Mouse (Mus musculus): ENCODE data around the gene Agl. TPM values are rescaled to one million over a fixed set of nuclear protein-coding genes. Genes with fewer than 3 reads are reported as not detected.
"Not testable (repeated sequence)": the region's sequence is repeated elsewhere in the genome, so short reads cannot be mapped to it uniquely, and the experiment has no call there.

The Agl gene
- total RNA-seq, 2 experiments from 2014 or later = 25.3 to 25.8 TPM

DNA sequence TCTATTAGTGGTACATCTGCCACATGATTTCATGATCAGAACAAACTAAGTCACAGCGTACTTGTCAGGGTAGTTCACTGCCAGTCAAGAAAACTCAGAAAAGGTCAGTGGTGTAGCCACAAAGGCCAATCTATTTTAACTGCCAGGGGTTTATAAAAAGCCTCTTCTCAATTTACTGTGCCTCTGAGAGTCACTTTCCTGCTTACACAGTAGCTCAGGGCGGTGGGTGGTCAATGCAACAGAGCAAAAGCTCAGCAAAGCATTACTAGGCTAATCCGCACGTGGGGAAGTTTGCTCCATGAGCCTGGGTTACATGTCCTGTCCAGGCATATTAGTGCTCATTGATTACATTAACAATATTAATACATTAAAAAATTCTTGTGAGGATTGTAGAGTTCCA is 8.0 kb upstream of the Agl start:
- DNase-seq (ENCODE audit: extremely low spot score in 1 of 2, low spot score in 2 of 2) = no peak
- Histone ChIP-seq H3K27ac (no peak overlapping the region), H3K4me3 (no peak overlapping the region)
- intact Hi-C loops (cut with DNase I) = no loop called here
- TF ChIP-seq CTCF (IDR thresholded peaks at IDR 0.05) = no peak

DNA sequence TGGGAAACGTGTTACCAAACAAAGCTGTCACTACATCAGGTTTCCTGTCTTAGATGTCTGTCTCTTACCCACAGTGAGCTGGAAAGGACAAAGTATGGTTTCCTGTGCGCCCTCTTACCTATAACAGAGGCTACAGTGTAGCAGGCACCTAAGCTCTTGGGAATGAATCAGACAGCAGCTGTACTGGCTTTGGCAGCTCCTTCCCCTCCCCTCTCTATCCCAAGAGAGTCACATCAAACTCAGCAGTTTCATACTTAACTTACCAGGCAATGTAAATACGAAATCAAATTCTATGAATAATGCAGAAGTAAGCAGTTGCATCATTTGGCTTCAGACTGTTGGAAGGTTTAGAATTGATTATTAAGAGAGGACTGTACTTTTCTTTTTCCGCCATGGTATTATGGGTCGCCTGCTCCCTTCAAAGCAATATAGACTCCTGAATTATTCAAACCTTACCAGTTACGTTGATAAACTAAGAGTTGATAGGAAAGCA is 7.4 kb upstream of the Agl start:
- Histone ChIP-seq H3K4me3 (no peak overlapping the region), H3K27ac (no peak overlapping the region)
- no peak for DNase-seq (ENCODE audit: extremely low spot score in 1 of 2, low spot score in 2 of 2)
- intact Hi-C loops (cut with DNase I) = no loop called here
- TF ChIP-seq CTCF (IDR thresholded peaks at IDR 0.05) = no peak

DNA sequence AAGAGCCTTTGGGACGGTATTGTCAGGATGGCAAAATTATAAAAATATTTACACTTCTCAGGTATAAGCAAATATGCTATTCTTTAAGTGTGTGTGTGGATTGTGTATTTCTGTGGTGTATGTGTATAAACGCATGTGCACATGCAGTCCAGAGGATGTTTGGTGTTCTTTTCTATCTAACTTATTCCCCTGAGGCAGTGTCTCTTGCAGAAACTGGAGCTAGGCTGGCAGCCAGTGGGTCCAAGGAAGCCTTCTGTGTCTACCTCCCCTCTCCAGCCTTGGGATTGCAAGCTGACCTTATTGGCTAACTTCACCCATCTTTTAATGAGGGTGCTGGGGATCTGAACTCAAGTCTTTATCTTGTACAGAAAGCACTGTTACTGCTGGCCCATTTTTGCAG is 5.0 kb upstream of the Agl start:
- DNase-seq (ENCODE audit: extremely low spot score in 1 of 2, low spot score in 2 of 2) = no peak
- Histone ChIP-seq H3K27ac (no peak overlapping the region), H3K4me3 (no peak overlapping the region)
- TF ChIP-seq CTCF (IDR thresholded peaks at IDR 0.05) = no peak
- intact Hi-C loops (cut with DNase I) = no loop called here

DNA sequence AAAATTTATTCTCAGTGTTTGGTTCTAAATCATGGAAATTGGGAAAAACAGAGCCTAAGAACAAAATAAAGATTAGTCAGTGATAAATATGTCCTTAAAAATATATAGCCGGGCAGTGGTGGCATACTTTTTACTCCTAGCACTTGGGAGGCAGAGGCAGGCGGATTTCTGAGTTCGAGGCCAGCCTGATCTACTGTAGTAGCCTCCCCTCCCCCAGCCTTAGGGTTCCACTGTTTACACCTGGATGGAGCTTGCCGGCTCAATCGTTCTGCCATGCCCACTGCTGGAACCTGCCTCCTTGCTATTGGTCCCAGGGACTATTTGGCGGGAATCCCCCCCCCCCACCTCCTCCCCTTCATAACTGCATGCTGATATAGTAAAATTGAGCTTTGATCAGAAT is 2.4 kb upstream of the Agl start:
- DNase-seq (ENCODE audit: extremely low spot score in 1 of 2, low spot score in 2 of 2); H3K27ac ChIP-seq; H3K4me3 ChIP-seq; intact Hi-C loops (cut with DNase I): not testable (repeated sequence)

DNA sequence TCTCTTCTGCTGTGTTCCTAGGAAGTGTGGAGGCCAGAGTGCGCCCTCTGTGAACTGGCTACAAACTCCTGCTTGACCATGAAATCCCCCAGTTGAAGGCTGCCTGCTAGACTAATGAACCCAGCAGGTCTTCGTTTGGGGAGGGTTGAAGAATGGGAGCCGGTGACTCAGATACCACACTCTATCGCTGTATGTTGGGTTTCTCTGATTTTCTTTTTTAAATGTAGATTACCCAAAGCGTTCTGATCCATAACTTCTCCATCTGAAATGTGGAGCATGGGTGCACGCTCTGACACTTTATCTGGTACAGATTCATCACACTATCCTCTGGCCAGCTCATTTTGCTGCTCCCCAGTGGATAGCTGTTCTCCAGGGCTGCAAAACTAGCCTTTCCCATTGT is 1.3 kb upstream of the Agl start:
- H3K4me3 ChIP-seq = no peak overlapping the region
- intact Hi-C loops (cut with DNase I) = no loop called here
- H3K27ac ChIP-seq = no peak overlapping the region
- no peak for TF ChIP-seq CTCF (IDR thresholded peaks at IDR 0.05)
- no peak for DNase-seq (ENCODE audit: extremely low spot score in 1 of 2, low spot score in 2 of 2)

- DNase-seq (ENCODE audit: extremely low spot score in 1 of 2, low spot score in 2 of 2) = no peak
These were observed 696 bp upstream of the Agl start for GRCm38 (mm10) chr3:116808507-116809217.

GRCm38 (mm10) chr3:116805866-116806265 is 2.1 kb downstream of the Agl start:
- no peak for DNase-seq (ENCODE audit: extremely low spot score in 1 of 2, low spot score in 2 of 2)
- intact Hi-C loops (cut with DNase I) = loop anchor here (2.0 kb wide), 1 partner anchor 31 kb away; no protein-coding TSS in a partner anchor
- H3K4me3 ChIP-seq = no peak overlapping the region
- TF ChIP-seq CTCF (IDR thresholded peaks at IDR 0.05) = no peak
- no peak overlapping the region for H3K27ac ChIP-seq

More at GRCm38 (mm10) chr3:116808507-116809217, 696 bp upstream of the Agl start:
- intact Hi-C loops (cut with DNase I) = no loop called here
- Histone ChIP-seq H3K4me3 (peak overlapping the region; percentile 81), H3K27ac (peak overlapping the region; percentile 72)
- no peak for TF ChIP-seq CTCF (IDR thresholded peaks at IDR 0.05)

GRCm38 (mm10) chr3:116804746-116805285 is 3.1 kb downstream of the Agl start:
- no peak overlapping the region for H3K27ac ChIP-seq
- H3K4me3 ChIP-seq = no peak overlapping the region; the same call in 1 of the 2 replicates
- intact Hi-C loops (cut with DNase I) = no loop called here
- no peak for TF ChIP-seq CTCF (IDR thresholded peaks at IDR 0.05)
- no peak for DNase-seq (ENCODE audit: extremely low spot score in 1 of 2, low spot score in 2 of 2)

GRCm38 (mm10) chr3:116801755-116802154 is 6.2 kb downstream of the Agl start:
- intact Hi-C loops (cut with DNase I) = no loop called here
- Histone ChIP-seq H3K4me3 (no peak overlapping the region), H3K27ac (no peak overlapping the region)
- no peak for TF ChIP-seq CTCF (IDR thresholded peaks at IDR 0.05)
- DNase-seq (ENCODE audit: extremely low spot score in 1 of 2, low spot score in 2 of 2) = no peak

- intact Hi-C loops (cut with DNase I) = no loop called here
- Histone ChIP-seq H3K4me3 (no peak overlapping the region), H3K27ac (no peak overlapping the region)
- no peak for TF ChIP-seq CTCF (IDR thresholded peaks at IDR 0.05)
- DNase-seq (ENCODE audit: extremely low spot score in 1 of 2, low spot score in 2 of 2) = no peak
These were observed 9.0 kb downstream of the Agl start for GRCm38 (mm10) chr3:116798821-116799510.

DNA sequence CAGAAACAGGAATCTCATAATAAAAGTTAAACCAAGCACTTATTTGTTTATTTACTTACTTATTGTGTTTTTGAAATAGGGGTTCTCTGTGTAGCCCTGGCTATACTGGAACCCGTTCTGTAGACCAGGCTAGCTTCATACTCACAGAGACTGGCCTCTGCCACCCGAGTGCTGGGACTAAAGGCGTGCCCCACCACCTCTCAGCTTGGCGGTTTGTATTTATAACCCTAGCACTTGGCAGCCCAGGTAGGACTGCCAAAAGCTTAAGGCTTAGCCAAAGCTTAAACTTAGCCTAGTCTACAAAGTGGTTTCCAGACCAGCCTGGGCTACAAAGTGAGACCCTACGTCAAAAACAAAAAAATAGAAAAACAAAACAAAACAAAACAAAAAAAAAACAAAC is 19.1 kb downstream of the Agl start:
- no peak for TF ChIP-seq CTCF (IDR thresholded peaks at IDR 0.05)
- no peak for DNase-seq (ENCODE audit: extremely low spot score in 1 of 2, low spot score in 2 of 2)
- Histone ChIP-seq H3K4me3 (no peak overlapping the region), H3K27ac (no peak overlapping the region)
- intact Hi-C loops (cut with DNase I) = no loop called here

GRCm38 (mm10) chr3:116786543-116786942 is 21.4 kb downstream of the Agl start:
- TF ChIP-seq CTCF (IDR thresholded peaks at IDR 0.05) = no peak
- Histone ChIP-seq H3K27ac (no peak overlapping the region), H3K4me3 (no peak overlapping the region)
- intact Hi-C loops (cut with DNase I) = no loop called here
- DNase-seq (ENCODE audit: extremely low spot score in 1 of 2, low spot score in 2 of 2) = no peak
